Mouse (Mus musculus) intestine, embryonic 16.5 days (tissue): ENCODE measurements at regions not wholly inside any gene's neighbourhood (a gene's known extent, or its start where the extent isn't known, plus 50 kb on each side); places are given as distances from the start of the nearest gene placed in this dataset.

Experiments
- ATAC-seq: fragments of 200-750 bp; cut with Nextera tagmentation; 2 replicates; pipeline ENCODE4 v1.8.0; 2017; ENCODE audit warnings: moderate TSS enrichment, moderate library complexity
- H3K27ac ChIP-seq: fragments of 300-500 bp; sonication (generic); 2 replicates; pipeline ENCODE4 v1.5.1; 2014; ENCODE audit warnings: mild to moderate bottlenecking, low read length
- H3K27me3 ChIP-seq: fragments of 300-500 bp; sonication (generic); replicated peaks from 2 replicates; pipeline ENCODE4 v1.6.1; 2014; ENCODE audit warnings: low read length, control low read depth, mixed read lengths; ENCODE audit not compliant: control insufficient read depth, insufficient read depth
- H3K36me3 ChIP-seq: fragments of 300-500 bp; sonication (generic); 2 replicates; pipeline ENCODE4 v1.6.1; 2014; ENCODE audit warnings: low read length, control low read depth; ENCODE audit not compliant: control insufficient read depth, insufficient read depth
- H3K4me1 ChIP-seq: fragments of 300-500 bp; sonication (generic); 2 replicates; pipeline ENCODE4 v1.6.1; 2014; ENCODE audit warnings: low read length, control low read depth, mixed read lengths; ENCODE audit not compliant: control insufficient read depth, insufficient read depth
- H3K4me2 ChIP-seq: fragments of 300-500 bp; sonication (generic); 2 replicates; pipeline ENCODE4 v1.6.1; 2014; ENCODE audit warnings: low read depth, low read length, control low read depth
- H3K4me3 ChIP-seq: fragments of 300-500 bp; sonication (generic); 2 replicates; pipeline ENCODE4 v1.5.1; 2014; ENCODE audit warnings: mild to moderate bottlenecking, low read length
- H3K9ac ChIP-seq: fragments of 300-500 bp; sonication (generic); 2 replicates; pipeline ENCODE4 v1.6.1; 2014; ENCODE audit warnings: low read depth, low read length
- H3K9me3 ChIP-seq: fragments of 300-500 bp; sonication (generic); 2 replicates; pipeline ENCODE4 v1.6.1; 2016; ENCODE audit warnings: low read length, control low read depth; ENCODE audit not compliant: control insufficient read depth
- WGBS: fragments of 180-500 bp; shearing (Covaris S2); extraction: QIAGEN DNeasy Blood & Tissue Kit; methylation state at CpG from one replicate; pipeline ENCODE4 v1.1.7; 2014; 5-methylcytosine and 5-hydroxymethylcytosine counted together

- no peaks in the 10 kb centered on the region for H3K9me3 ChIP-seq
- peak; percentile 44; the same call in 1 of the 2 replicates for ATAC-seq
- H3K27ac ChIP-seq, result no peak overlapping the region
- no peak overlapping the region for H3K4me3 ChIP-seq
- H3K4me2 ChIP-seq, result no peak overlapping the region
- no peaks in the 10 kb centered on the region for H3K4me1 ChIP-seq
- H3K9ac ChIP-seq, result no peak overlapping the region
- 48% methylated on average over 5 of the region's 5 CpGs for WGBS
- H3K36me3 ChIP-seq, result no peaks in the 10 kb centered on the region
- H3K27me3 ChIP-seq, result no peaks in the 10 kb centered on the region
These were observed 344.4 kb upstream of the Kif18a start for GRCm38 (mm10) chr2:108935981-108936762.

GRCm38 (mm10) chr2:108980921-108981320 is 299.6 kb upstream of the Kif18a start:
- no peaks in the 10 kb centered on the region for H3K4me1 ChIP-seq
- no peak for ATAC-seq
- no peaks in the 10 kb centered on the region for H3K36me3 ChIP-seq
- WGBS, result 83% methylated on average over 5 of the region's 5 CpGs
- no peaks in the 10 kb centered on the region for H3K27me3 ChIP-seq
- no peak overlapping the region for H3K27ac ChIP-seq
- H3K4me3 ChIP-seq, result no peak overlapping the region
- no peaks in the 10 kb centered on the region for H3K9me3 ChIP-seq
- no peak overlapping the region for H3K4me2 ChIP-seq
- H3K9ac ChIP-seq, result no peak overlapping the region

DNA sequence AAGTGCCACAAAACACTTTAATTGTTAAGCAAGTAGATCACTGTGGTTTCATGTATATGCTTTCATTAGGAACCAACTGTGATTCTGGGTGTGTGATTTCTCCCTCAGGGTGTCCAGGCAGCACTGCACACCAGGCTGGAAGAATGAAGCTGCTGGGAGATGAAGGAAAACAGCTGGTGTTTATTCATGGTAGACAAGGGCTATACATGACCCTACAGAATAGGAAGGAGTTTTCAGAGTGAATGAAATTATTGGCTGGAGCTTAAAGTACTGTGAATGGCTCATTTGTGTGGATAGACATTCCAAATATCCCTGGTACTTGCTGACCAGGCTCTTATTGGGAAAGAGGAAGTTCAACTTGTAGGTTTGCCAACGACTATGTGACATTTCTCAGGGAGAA is 264.3 kb upstream of the Kif18a start:
- Histone ChIP-seq H3K9me3 (no peaks in the 10 kb centered on the region), H3K9ac (no peak overlapping the region), H3K4me1 (no peaks in the 10 kb centered on the region), H3K4me2 (no peak overlapping the region), H3K27me3 (no peaks in the 10 kb centered on the region), H3K27ac (no peak overlapping the region), H3K4me3 (no peak overlapping the region), H3K36me3 (no peaks in the 10 kb centered on the region)
- no peak for ATAC-seq
- 46% methylated on average over 1 of the region's 1 CpGs for WGBS

DNA sequence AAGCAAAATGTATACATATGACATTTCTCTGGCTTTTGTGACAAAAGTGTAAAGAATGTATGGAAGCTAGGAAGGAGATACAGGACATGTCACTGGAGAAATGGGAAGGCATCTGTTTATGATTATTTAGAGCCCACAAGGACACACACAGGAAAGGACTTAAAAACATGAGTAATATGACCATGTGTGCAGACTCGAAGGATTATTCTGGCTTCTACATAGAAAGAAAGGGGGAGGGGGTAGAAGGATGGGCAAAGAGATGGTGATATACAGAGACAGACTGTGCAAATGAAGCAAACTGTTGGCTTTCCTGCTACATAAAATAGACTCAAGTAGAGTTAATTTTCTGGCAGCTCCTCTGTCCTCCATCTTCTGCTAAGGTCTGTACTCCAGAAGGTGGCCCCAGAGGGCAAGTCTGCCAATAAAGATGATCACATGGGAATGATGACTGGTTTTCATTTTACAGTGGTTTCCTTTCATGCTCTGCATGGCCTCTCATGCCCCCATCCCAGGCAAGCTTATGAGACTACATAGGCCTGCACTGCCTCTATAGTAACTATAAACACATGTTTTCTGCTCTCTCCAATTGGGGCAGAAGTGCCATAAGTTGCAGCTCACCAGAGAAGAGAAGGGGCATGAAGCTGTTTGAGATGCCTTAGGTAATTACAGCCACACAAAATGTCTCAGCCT is 263.4 kb upstream of the Kif18a start:
- no peaks in the 10 kb centered on the region for H3K36me3 ChIP-seq
- H3K4me1 ChIP-seq, result no peaks in the 10 kb centered on the region
- 68% methylated on average over 1 of the region's 1 CpGs for WGBS
- no peak overlapping the region for H3K27ac ChIP-seq
- no peak for ATAC-seq
- H3K4me3 ChIP-seq, result no peak overlapping the region
- H3K27me3 ChIP-seq, result no peaks in the 10 kb centered on the region
- H3K9me3 ChIP-seq, result no peaks in the 10 kb centered on the region
- H3K4me2 ChIP-seq, result no peak overlapping the region
- no peak overlapping the region for H3K9ac ChIP-seq

- Histone ChIP-seq H3K4me1 (no peaks in the 10 kb centered on the region), H3K36me3 (no peaks in the 10 kb centered on the region), H3K4me3 (no peak overlapping the region), H3K4me2 (no peak overlapping the region), H3K27me3 (no peaks in the 10 kb centered on the region), H3K9ac (no peak overlapping the region), H3K27ac (no peak overlapping the region), H3K9me3 (no peaks in the 10 kb centered on the region)
- WGBS, result 74% methylated on average over 6 of the region's 6 CpGs
- no peak for ATAC-seq
These were observed 242.3 kb upstream of the Kif18a start for GRCm38 (mm10) chr2:109038131-109038695.
